Mouse (Mus musculus) heart, embryonic 10.5 days (tissue): ENCODE measurements at regions not wholly inside any gene's neighbourhood (a gene's known extent, or its start where the extent isn't known, plus 50 kb on each side); places are given as distances from the start of the nearest gene placed in this dataset.

ENCODE experiments used
- DNase-seq: peaks from one replicate; pipeline ENCODE4 v3.0.0-alpha.2; 2017; ENCODE audit warnings: low spot score
- H3K27ac ChIP-seq: fragments of 300-500 bp; sonication (generic); 2 replicates; pipeline ENCODE4 v1.5.1; 2016; ENCODE audit warnings: mild to moderate bottlenecking
- H3K27me3 ChIP-seq: fragments of 300-500 bp; sonication (generic); 2 replicates; pipeline ENCODE4 v1.6.1; 2016; ENCODE audit warnings: mild to moderate bottlenecking; ENCODE audit not compliant: poor library complexity, insufficient read depth, severe bottlenecking
- H3K36me3 ChIP-seq: fragments of 300-500 bp; sonication (generic); 2 replicates; pipeline ENCODE4 v1.6.1; 2016; ENCODE audit warnings: mild to moderate bottlenecking, moderate library complexity
- H3K4me1 ChIP-seq: fragments of 300-500 bp; sonication (generic); 2 replicates; pipeline ENCODE4 v1.6.1; 2016; ENCODE audit warnings: mild to moderate bottlenecking
- H3K4me3 ChIP-seq: fragments of 300-500 bp; sonication (generic); 2 replicates; pipeline ENCODE4 v1.5.1; 2016; ENCODE audit warnings: mild to moderate bottlenecking, moderate library complexity
- H3K9me3 ChIP-seq: fragments of 300-500 bp; sonication (generic); 2 replicates; pipeline ENCODE4 v1.6.1; 2016; ENCODE audit warnings: mild to moderate bottlenecking, moderate library complexity
- WGBS: fragments of 180-500 bp; shearing (Covaris S2); methylation state at CpG from one replicate; pipeline ENCODE4 v1.1.7; 2016; 5-methylcytosine and 5-hydroxymethylcytosine counted together

- no peak for DNase-seq
- H3K4me1 ChIP-seq = no peaks in the 10 kb centered on the region
- no peaks in the 10 kb centered on the region for H3K36me3 ChIP-seq
- H3K4me3 ChIP-seq = no peak overlapping the region
- no peak overlapping the region; the same call in 1 of the 2 replicates for H3K27ac ChIP-seq
- WGBS = 78% methylated on average over 1 of the region's 1 CpGs
- H3K27me3 ChIP-seq = no peaks in the 10 kb centered on the region
- no peaks in the 10 kb centered on the region for H3K9me3 ChIP-seq
These were observed 794.4 kb upstream of the A1bg start for GRCm38 (mm10) chr15:61717216-61717615.

- Histone ChIP-seq H3K27ac (no peak overlapping the region), H3K36me3 (no peaks in the 10 kb centered on the region), H3K4me3 (no peak overlapping the region), H3K4me1 (no peaks in the 10 kb centered on the region), H3K9me3 (no peaks in the 10 kb centered on the region), H3K27me3 (no peaks in the 10 kb centered on the region)
- no peak for DNase-seq
- 66% methylated on average over 2 of the region's 2 CpGs for WGBS
These were observed 791.1 kb upstream of the A1bg start for GRCm38 (mm10) chr15:61713953-61714352.

GRCm38 (mm10) chr15:61708928-61709327 lies 786.1 kb upstream of the A1bg start:
- H3K27ac ChIP-seq = no peak overlapping the region
- no peaks in the 10 kb centered on the region for H3K9me3 ChIP-seq
- H3K27me3 ChIP-seq = no peaks in the 10 kb centered on the region
- H3K4me1 ChIP-seq = no peaks in the 10 kb centered on the region
- no peak overlapping the region for H3K4me3 ChIP-seq
- DNase-seq = no peak
- no peaks in the 10 kb centered on the region for H3K36me3 ChIP-seq
- 85% methylated on average over 4 of the region's 4 CpGs for WGBS

- no peaks in the 10 kb centered on the region for H3K9me3 ChIP-seq
- WGBS = 52% methylated on average over 6 of the region's 6 CpGs
These were observed 785.1 kb upstream of the A1bg start for GRCm38 (mm10) chr15:61707952-61708351.

GRCm38 (mm10) chr15:61692679-61693078 lies 769.9 kb upstream of the A1bg start:
- WGBS = 83% methylated on average over 1 of the region's 1 CpGs

More at GRCm38 (mm10) chr15:61707952-61708351, 785.1 kb upstream of the A1bg start:
- H3K4me1 ChIP-seq = no peaks in the 10 kb centered on the region
- H3K27me3 ChIP-seq = no peaks in the 10 kb centered on the region
- H3K4me3 ChIP-seq = no peak overlapping the region
- DNase-seq = no peak
- H3K27ac ChIP-seq = no peak overlapping the region
- no peaks in the 10 kb centered on the region for H3K36me3 ChIP-seq

GRCm38 (mm10) chr15:61690425-61690824 lies 767.6 kb upstream of the A1bg start:
- H3K4me3 ChIP-seq = no peak overlapping the region
- no peaks in the 10 kb centered on the region for H3K9me3 ChIP-seq
- 78% methylated on average over 13 of the region's 13 CpGs for WGBS
- no peaks in the 10 kb centered on the region for H3K27me3 ChIP-seq
- no peaks in the 10 kb centered on the region for H3K4me1 ChIP-seq
- H3K27ac ChIP-seq = no peak overlapping the region
- H3K36me3 ChIP-seq = no peaks in the 10 kb centered on the region
- DNase-seq = no peak

More at GRCm38 (mm10) chr15:61692679-61693078, 769.9 kb upstream of the A1bg start:
- no peaks in the 10 kb centered on the region for H3K9me3 ChIP-seq
- no peak for DNase-seq
- no peaks in the 10 kb centered on the region for H3K36me3 ChIP-seq
- no peaks in the 10 kb centered on the region for H3K27me3 ChIP-seq
- no peaks in the 10 kb centered on the region for H3K4me1 ChIP-seq
- no peak overlapping the region for H3K4me3 ChIP-seq
- H3K27ac ChIP-seq = no peak overlapping the region

- no peak for DNase-seq
- Histone ChIP-seq H3K9me3 (no peaks in the 10 kb centered on the region), H3K27ac (no peak overlapping the region), H3K27me3 (no peaks in the 10 kb centered on the region), H3K4me3 (no peak overlapping the region), H3K4me1 (no peaks in the 10 kb centered on the region), H3K36me3 (no peaks in the 10 kb centered on the region)
- WGBS = 85% methylated on average over 12 of the region's 12 CpGs
These were observed 767.1 kb upstream of the A1bg start for GRCm38 (mm10) chr15:61689776-61690397.

GRCm38 (mm10) chr15:61682968-61683367 lies 760.2 kb upstream of the A1bg start:
- 88% methylated on average over 4 of the region's 4 CpGs for WGBS
- no peaks in the 10 kb centered on the region for H3K9me3 ChIP-seq
- no peak overlapping the region for H3K4me3 ChIP-seq
- DNase-seq = no peak
- no peaks in the 10 kb centered on the region for H3K4me1 ChIP-seq
- no peaks in the 10 kb centered on the region for H3K27me3 ChIP-seq
- no peak overlapping the region for H3K27ac ChIP-seq
- H3K36me3 ChIP-seq = no peaks in the 10 kb centered on the region

GRCm38 (mm10) chr15:61670556-61670955 lies 747.7 kb upstream of the A1bg start:
- no peak overlapping the region for H3K4me3 ChIP-seq

GRCm38 (mm10) chr15:61660581-61660980 lies 737.8 kb upstream of the A1bg start:
- no peaks in the 10 kb centered on the region for H3K4me1 ChIP-seq
- no peak overlapping the region for H3K27ac ChIP-seq
- no peak overlapping the region for H3K4me3 ChIP-seq
- DNase-seq = no peak
- no peaks in the 10 kb centered on the region for H3K9me3 ChIP-seq
- H3K27me3 ChIP-seq = no peaks in the 10 kb centered on the region
- 68% methylated on average over 3 of the region's 3 CpGs for WGBS
- H3K36me3 ChIP-seq = no peaks in the 10 kb centered on the region

More at GRCm38 (mm10) chr15:61670556-61670955, 747.7 kb upstream of the A1bg start:
- Histone ChIP-seq H3K4me1 (no peaks in the 10 kb centered on the region), H3K27me3 (no peaks in the 10 kb centered on the region), H3K9me3 (no peaks in the 10 kb centered on the region), H3K36me3 (no peaks in the 10 kb centered on the region), H3K27ac (no peak overlapping the region)
- no peak for DNase-seq
- 80% methylated on average over 5 of the region's 5 CpGs for WGBS

GRCm38 (mm10) chr15:61656951-61657350 lies 734.1 kb upstream of the A1bg start:
- no peaks in the 10 kb centered on the region for H3K4me1 ChIP-seq
- H3K36me3 ChIP-seq = no peaks in the 10 kb centered on the region
- H3K27ac ChIP-seq = no peak overlapping the region
- H3K4me3 ChIP-seq = no peak overlapping the region
- no peaks in the 10 kb centered on the region for H3K27me3 ChIP-seq
- no peak for DNase-seq
- H3K9me3 ChIP-seq = no peaks in the 10 kb centered on the region

- no peaks in the 10 kb centered on the region for H3K9me3 ChIP-seq
- no peak for DNase-seq
- no peaks in the 10 kb centered on the region for H3K36me3 ChIP-seq
- WGBS = 90% methylated on average over 1 of the region's 1 CpGs
- no peak overlapping the region for H3K27ac ChIP-seq
- no peaks in the 10 kb centered on the region for H3K4me1 ChIP-seq
- H3K4me3 ChIP-seq = no peak overlapping the region
- no peaks in the 10 kb centered on the region for H3K27me3 ChIP-seq
These were observed 732.0 kb upstream of the A1bg start for GRCm38 (mm10) chr15:61654846-61655245.

GRCm38 (mm10) chr15:61653853-61654252 lies 731.0 kb upstream of the A1bg start:
- 84% methylated on average over 1 of the region's 1 CpGs for WGBS
- Histone ChIP-seq H3K36me3 (no peaks in the 10 kb centered on the region), H3K27me3 (no peaks in the 10 kb centered on the region), H3K4me3 (no peak overlapping the region), H3K9me3 (no peaks in the 10 kb centered on the region), H3K4me1 (no peaks in the 10 kb centered on the region), H3K27ac (no peak overlapping the region)
- no peak for DNase-seq
